Mouse (Mus musculus): ENCODE results near the gene Pdlim7. TPM values are rescaled to one million over a fixed set of nuclear protein-coding genes. Genes with fewer than 3 reads are reported as not detected.

Gene Pdlim7
- 209 and 215 TPM in 2 replicates for polyA plus RNA-seq (2016; fragmentation: Nextera tagmentation; extraction: Ambion mirVana)

GRCm38 (mm10) chr13:55513111-55513748 lies at the start of gene Pdlim7:
Pdlim7 (minus strand) TSS chr13:55513676.
- peaks cover 57% of the 10 kb centered on the region for H3K4me1 ChIP-seq
- no peaks in the 10 kb centered on the region for H3K9me3 ChIP-seq
- H3K4me3 ChIP-seq: peak within 1 kb of the TSS; percentile 93
- peaks cover 35% of the 10 kb centered on the region for H3K36me3 ChIP-seq (replicated peaks)
- peaks cover 15% of the 10 kb centered on the region; the same call in 1 of the 2 replicates for H3K27me3 ChIP-seq (replicated peaks; ENCODE audit: low read depth, poor library complexity, severe bottlenecking)
- under 1% methylated on average over 55 of the region's 55 CpGs for WGBS
- peak within 1 kb of the TSS; percentile 97 for H3K27ac ChIP-seq (replicated peaks)
- DNase-seq (ENCODE audit: low spot score): peak; percentile 95

- no peaks in the 10 kb centered on the region for H3K9me3 ChIP-seq
- WGBS: 91% methylated on average over 6 of the region's 6 CpGs
- H3K4me3 ChIP-seq: no peak overlapping the region
- H3K27me3 ChIP-seq (replicated peaks; ENCODE audit: low read depth, poor library complexity, severe bottlenecking): no peaks in the 10 kb centered on the region
- no peak for DNase-seq (ENCODE audit: low spot score)
- H3K27ac ChIP-seq (replicated peaks): no peak overlapping the region
- peaks cover 84% of the 10 kb centered on the region for H3K36me3 ChIP-seq (replicated peaks)
- H3K4me1 ChIP-seq: no peaks in the 10 kb centered on the region
These were observed 44.0 kb upstream of the Pdlim7 start for GRCm38 (mm10) chr13:55557499-55557898.

DNA sequence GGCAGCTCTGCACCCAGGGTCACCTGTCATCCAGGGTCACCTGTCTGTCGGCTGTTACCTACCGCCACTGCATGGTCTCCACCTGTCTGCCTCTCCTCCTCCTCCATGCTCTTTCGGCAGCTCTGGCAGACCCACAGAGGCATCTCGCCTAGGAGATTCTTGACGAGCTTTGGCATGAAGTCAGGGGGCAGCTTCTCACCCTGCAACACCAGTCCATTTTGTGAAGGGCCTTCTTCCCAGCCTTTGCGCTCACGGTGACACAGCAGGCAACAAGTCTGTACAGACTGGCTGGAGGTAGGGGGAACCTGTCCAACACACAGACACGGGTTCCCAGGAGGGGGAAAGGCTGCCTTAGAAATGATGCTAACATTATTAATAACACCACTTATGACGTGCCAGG lies 42.4 kb upstream of the Pdlim7 start:
- Histone ChIP-seq H3K27me3 (replicated peaks; ENCODE audit: low read depth, poor library complexity, severe bottlenecking) (no peaks in the 10 kb centered on the region), H3K4me1 (no peaks in the 10 kb centered on the region), H3K27ac (replicated peaks) (no peak overlapping the region), H3K9me3 (no peaks in the 10 kb centered on the region), H3K4me3 (no peak overlapping the region), H3K36me3 (replicated peaks) (peaks cover 84% of the 10 kb centered on the region)
- no peak for DNase-seq (ENCODE audit: low spot score)
- WGBS: 92% methylated on average over 9 of the region's 9 CpGs

DNA sequence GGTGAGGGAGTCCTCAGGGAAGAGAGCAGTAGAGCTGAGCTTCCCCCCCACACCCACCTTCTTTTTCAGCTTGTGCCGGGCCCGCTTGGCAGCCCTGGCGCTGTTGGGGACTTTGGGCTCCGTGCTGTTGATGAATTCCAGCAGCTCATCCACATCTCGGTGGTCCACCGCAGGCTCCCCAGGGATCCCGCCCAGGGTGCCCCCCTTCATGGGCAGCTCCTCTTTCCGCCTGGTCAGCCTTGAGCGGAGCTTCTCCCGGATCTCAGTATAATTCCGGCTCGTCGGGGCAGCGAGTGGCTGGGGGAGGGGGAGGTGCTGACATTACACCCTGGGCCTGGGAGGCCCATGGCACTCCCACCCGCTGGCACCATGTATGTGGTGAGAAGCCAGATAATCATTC lies 35.6 kb upstream of the Pdlim7 start:
- no peaks in the 10 kb centered on the region for H3K9me3 ChIP-seq
- no peak for DNase-seq (ENCODE audit: low spot score)
- no peaks in the 10 kb centered on the region for H3K4me1 ChIP-seq
- peaks cover 100% of the 10 kb centered on the region for H3K36me3 ChIP-seq (replicated peaks)
- WGBS: 91% methylated on average over 15 of the region's 15 CpGs
- no peak overlapping the region for H3K4me3 ChIP-seq
- H3K27ac ChIP-seq (replicated peaks): no peak overlapping the region
- no peaks in the 10 kb centered on the region for H3K27me3 ChIP-seq (replicated peaks; ENCODE audit: low read depth, poor library complexity, severe bottlenecking)

- WGBS: 89% methylated on average over 5 of the region's 5 CpGs
- H3K27ac ChIP-seq (replicated peaks): no peak overlapping the region
- no peaks in the 10 kb centered on the region for H3K27me3 ChIP-seq (replicated peaks; ENCODE audit: low read depth, poor library complexity, severe bottlenecking)
- H3K36me3 ChIP-seq (replicated peaks): peaks cover 100% of the 10 kb centered on the region
- H3K9me3 ChIP-seq: no peaks in the 10 kb centered on the region
- no peaks in the 10 kb centered on the region for H3K4me1 ChIP-seq
- no peak for DNase-seq (ENCODE audit: low spot score)
- H3K4me3 ChIP-seq: no peak overlapping the region
These were observed 35.0 kb upstream of the Pdlim7 start for GRCm38 (mm10) chr13:55548426-55548825.

DNA sequence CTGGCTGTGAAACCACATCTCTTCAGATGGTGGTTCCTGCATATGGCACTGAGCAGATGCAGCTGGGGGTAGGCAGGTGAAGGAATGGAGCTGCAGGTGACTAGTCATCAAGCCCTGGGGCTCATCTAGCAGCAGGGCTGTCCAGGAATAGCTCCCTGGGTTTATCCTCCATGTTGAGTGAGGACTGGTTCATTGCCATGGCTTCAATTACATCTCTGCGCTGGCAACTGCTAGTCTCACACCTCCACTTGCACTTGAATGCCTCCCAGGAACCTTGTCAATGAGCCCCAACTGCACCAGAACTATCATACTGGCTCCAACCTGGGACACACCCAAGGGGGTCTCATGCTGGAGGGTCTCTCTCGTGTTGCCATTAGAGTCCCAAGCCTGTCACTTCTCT lies 34.4 kb upstream of the Pdlim7 start:
- H3K4me3 ChIP-seq: no peak overlapping the region
- no peak overlapping the region for H3K27ac ChIP-seq (replicated peaks)
- H3K9me3 ChIP-seq: no peaks in the 10 kb centered on the region
- peaks cover 100% of the 10 kb centered on the region for H3K36me3 ChIP-seq (replicated peaks)
- no peaks in the 10 kb centered on the region for H3K4me1 ChIP-seq
- DNase-seq (ENCODE audit: low spot score): no peak
- WGBS: 89% methylated on average over 2 of the region's 2 CpGs
- H3K27me3 ChIP-seq (replicated peaks; ENCODE audit: low read depth, poor library complexity, severe bottlenecking): no peaks in the 10 kb centered on the region

GRCm38 (mm10) chr13:55544792-55545191 lies 31.3 kb upstream of the Pdlim7 start:
- H3K9me3 ChIP-seq: no peaks in the 10 kb centered on the region
- 92% methylated on average over 6 of the region's 6 CpGs for WGBS
- H3K4me3 ChIP-seq: no peak overlapping the region
- no peaks in the 10 kb centered on the region for H3K27me3 ChIP-seq (replicated peaks; ENCODE audit: low read depth, poor library complexity, severe bottlenecking)
- H3K27ac ChIP-seq (replicated peaks): no peak overlapping the region
- H3K36me3 ChIP-seq (replicated peaks): peaks cover 100% of the 10 kb centered on the region
- no peak for DNase-seq (ENCODE audit: low spot score)
- no peaks in the 10 kb centered on the region for H3K4me1 ChIP-seq

DNA sequence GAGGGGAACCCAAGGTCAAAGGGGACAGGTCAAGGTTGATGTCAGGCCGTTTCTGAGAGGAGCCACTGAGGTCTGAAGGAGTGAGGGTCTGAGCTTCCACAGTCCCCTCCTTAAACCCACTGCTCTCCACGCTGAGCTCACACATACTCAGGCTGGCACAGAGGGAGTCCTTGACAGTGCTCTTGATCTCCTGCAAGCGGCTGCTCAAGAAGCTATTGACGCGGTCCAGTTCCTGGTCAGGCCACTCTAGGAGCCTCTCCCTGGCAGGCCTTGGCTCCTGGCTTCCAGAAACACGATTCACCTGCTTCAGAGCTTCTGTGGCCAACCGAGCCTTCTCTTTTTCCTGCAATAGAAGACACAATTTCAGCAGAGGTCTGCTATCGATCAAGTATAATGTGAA lies 30.0 kb upstream of the Pdlim7 start:
- Histone ChIP-seq H3K9me3 (no peaks in the 10 kb centered on the region), H3K4me3 (no peak overlapping the region), H3K4me1 (no peaks in the 10 kb centered on the region), H3K27me3 (replicated peaks; ENCODE audit: low read depth, poor library complexity, severe bottlenecking) (no peaks in the 10 kb centered on the region), H3K36me3 (replicated peaks) (peaks cover 100% of the 10 kb centered on the region), H3K27ac (replicated peaks) (no peak overlapping the region)
- no peak for DNase-seq (ENCODE audit: low spot score)
- 94% methylated on average over 8 of the region's 8 CpGs for WGBS

DNA sequence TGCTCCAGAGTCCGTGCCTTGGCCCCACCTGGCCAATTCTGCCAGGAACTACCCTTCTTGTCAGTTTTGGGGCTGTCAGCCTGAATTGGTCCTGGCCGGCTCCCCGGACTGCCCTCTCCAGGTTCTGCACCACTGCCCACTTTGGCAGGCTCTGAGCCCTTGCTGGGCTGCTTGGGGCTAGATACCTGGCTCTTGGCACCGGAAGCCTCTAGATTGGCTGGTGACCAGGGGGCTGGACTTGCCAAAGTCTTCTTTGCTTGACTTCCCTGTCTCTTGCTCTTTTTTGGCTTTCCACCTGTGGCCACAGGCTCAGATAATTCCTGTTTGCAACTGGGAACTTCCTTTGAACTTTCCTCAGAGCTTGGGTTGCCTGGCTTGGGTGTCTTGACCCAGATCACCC lies 29.4 kb upstream of the Pdlim7 start:
- 96% methylated on average over 4 of the region's 4 CpGs for WGBS
- Histone ChIP-seq H3K27me3 (replicated peaks; ENCODE audit: low read depth, poor library complexity, severe bottlenecking) (no peaks in the 10 kb centered on the region), H3K36me3 (replicated peaks) (peaks cover 100% of the 10 kb centered on the region), H3K4me3 (peak overlapping the region; percentile 1; the same call in 1 of the 2 replicates), H3K27ac (replicated peaks) (no peak overlapping the region), H3K9me3 (no peaks in the 10 kb centered on the region), H3K4me1 (no peaks in the 10 kb centered on the region)
- DNase-seq (ENCODE audit: low spot score): no peak

DNA sequence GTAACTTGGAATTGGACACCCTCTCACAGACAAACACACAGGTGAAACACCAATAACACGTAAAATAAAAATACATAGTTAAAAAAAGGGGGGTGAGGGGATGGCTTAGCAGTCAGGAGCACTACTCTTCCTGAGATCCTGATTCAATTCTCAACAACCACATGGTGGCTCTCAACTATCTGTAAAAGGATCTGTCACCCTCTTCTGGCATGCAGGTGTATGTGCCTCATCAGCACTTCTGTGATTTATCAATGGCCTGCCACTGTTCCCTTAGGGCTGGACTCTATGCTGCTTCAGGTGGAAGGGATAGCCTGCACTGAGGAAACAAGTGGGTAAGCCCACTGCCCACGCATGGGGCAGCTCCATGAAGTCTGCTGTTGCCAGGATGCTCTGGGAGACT lies 27.5 kb upstream of the Pdlim7 start:
- WGBS: 92% methylated on average over 2 of the region's 2 CpGs

DNA sequence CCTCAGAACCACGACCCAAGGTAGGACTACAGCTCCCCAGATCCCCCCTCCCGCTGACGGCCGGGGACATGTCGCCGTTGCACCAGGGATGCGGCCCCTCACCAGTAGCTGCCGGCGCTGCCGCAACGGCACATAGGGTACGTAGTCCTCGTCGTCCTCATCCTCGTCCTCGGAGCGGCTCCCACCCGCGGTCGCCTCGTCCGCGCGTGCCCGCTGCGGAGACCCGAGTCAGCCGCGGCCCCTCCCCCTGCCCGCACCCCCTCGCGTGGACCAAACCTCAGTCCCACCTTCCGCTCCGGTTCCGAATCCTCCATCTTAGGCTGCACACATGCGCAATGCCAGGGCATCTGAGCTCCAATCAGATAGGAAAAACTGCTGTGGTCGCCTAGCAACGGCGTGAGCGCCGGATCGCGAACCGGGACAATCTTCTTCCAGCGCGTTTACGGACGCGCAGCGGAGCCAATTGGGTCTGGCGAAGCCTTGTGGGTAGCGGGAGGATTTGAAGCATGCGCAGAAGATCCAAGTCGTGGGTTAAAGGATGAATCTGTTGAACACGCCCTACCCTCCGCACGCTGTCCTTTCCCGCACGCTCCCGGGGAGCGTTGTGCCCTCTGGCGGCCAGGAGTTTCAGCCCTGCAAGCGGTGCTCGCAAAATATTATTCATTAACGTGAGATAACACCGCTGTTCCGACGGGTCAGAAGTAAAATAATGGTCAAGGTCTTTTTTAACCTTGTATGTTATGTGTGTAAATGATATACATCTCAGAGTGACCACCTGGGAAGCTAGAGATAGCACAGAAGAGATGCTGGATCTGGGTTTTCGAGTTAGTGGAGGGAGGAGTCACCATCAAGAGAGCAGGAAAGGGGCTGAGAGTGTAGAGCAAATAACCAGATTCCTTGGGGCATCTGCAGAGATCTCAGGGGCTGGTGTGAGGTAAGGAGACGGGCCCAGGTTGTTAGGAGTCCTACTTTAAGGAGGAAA lies 23.0 kb upstream of the Pdlim7 start, which contains the start of gene Ddx41:
Ddx41 (minus strand) TSS at position 465 of the 982 bp plus-strand sequence.
- H3K4me1 ChIP-seq: peaks cover 17% of the 10 kb centered on the region
- no peaks in the 10 kb centered on the region for H3K9me3 ChIP-seq
- H3K27me3 ChIP-seq (replicated peaks; ENCODE audit: low read depth, poor library complexity, severe bottlenecking): no peaks in the 10 kb centered on the region
- H3K36me3 ChIP-seq (replicated peaks): peaks cover 83% of the 10 kb centered on the region
- peak within 1 kb of the TSS; percentile 92 for H3K4me3 ChIP-seq
- WGBS: under 1% methylated on average over 70 of the region's 70 CpGs
- H3K27ac ChIP-seq (replicated peaks): peak within 1 kb of the TSS; percentile 83
- peak; percentile 98 for DNase-seq (ENCODE audit: low spot score)

More for the DNA sequence above, 27.5 kb upstream of the Pdlim7 start:
- Histone ChIP-seq H3K4me1 (peaks cover 6% of the 10 kb centered on the region), H3K27ac (replicated peaks) (no peak overlapping the region), H3K9me3 (no peaks in the 10 kb centered on the region), H3K4me3 (no peak overlapping the region), H3K36me3 (replicated peaks) (peaks cover 87% of the 10 kb centered on the region), H3K27me3 (replicated peaks; ENCODE audit: low read depth, poor library complexity, severe bottlenecking) (no peaks in the 10 kb centered on the region)
- no peak for DNase-seq (ENCODE audit: low spot score)

- H3K27me3 ChIP-seq (replicated peaks; ENCODE audit: low read depth, poor library complexity, severe bottlenecking): no peaks in the 10 kb centered on the region
- peaks cover 83% of the 10 kb centered on the region for H3K36me3 ChIP-seq (replicated peaks)
- peak overlapping the region; percentile 92 for H3K4me3 ChIP-seq
- peak overlapping the region; percentile 83 for H3K27ac ChIP-seq (replicated peaks)
- H3K4me1 ChIP-seq: peaks cover 17% of the 10 kb centered on the region
- WGBS: 19% methylated on average over 17 of the region's 17 CpGs
- H3K9me3 ChIP-seq: no peaks in the 10 kb centered on the region
- DNase-seq (ENCODE audit: low spot score): no peak
These were observed 22.3 kb upstream of the Pdlim7 start for GRCm38 (mm10) chr13:55535796-55536193.
